Mouse (Mus musculus) lung, embryonic 14.5 days (tissue): ENCODE measurements at regions not wholly inside any gene's neighbourhood (a gene's known extent, or its start where the extent isn't known, plus 50 kb on each side); places are given as distances from the start of the nearest gene placed in this dataset.

Source experiments
- ATAC-seq: fragments of 200-750 bp; cut with Nextera tagmentation; 2 replicates; pipeline ENCODE4 v1.8.0; 2017; ENCODE audit warnings: mild to moderate bottlenecking, moderate TSS enrichment, moderate library complexity; ENCODE audit not compliant: insufficient read depth
- DNase-seq: peaks from one replicate; pipeline ENCODE4 v3.0.0-alpha.2; 2015
- H3K27ac ChIP-seq: fragments of 300-500 bp; sonication (generic); 2 replicates; pipeline ENCODE4 v1.5.1; 2014; ENCODE audit warnings: low read depth, mild to moderate bottlenecking, moderate library complexity
- H3K27me3 ChIP-seq: fragments of 300-500 bp; sonication (generic); 2 replicates; pipeline ENCODE4 v1.6.1; 2014; ENCODE audit warnings: low read length, control low read depth; ENCODE audit not compliant: insufficient read depth
- H3K36me3 ChIP-seq: fragments of 300-500 bp; sonication (generic); 2 replicates; pipeline ENCODE4 v1.6.1; 2014; ENCODE audit warnings: control low read depth; ENCODE audit not compliant: insufficient read depth
- H3K4me1 ChIP-seq: fragments of 300-500 bp; sonication (generic); 2 replicates; pipeline ENCODE4 v1.6.1; 2014; ENCODE audit warnings: antibody characterized with exemption, control low read depth; ENCODE audit not compliant: insufficient read depth
- H3K4me2 ChIP-seq: fragments of 300-500 bp; sonication (generic); 2 replicates; pipeline ENCODE4 v1.6.1; 2014; ENCODE audit warnings: mild to moderate bottlenecking
- H3K4me3 ChIP-seq: fragments of 300-500 bp; sonication (generic); 2 replicates; pipeline ENCODE4 v1.5.1; 2014; ENCODE audit warnings: low read depth, low read length
- H3K9ac ChIP-seq: fragments of 300-500 bp; sonication (generic); 2 replicates; pipeline ENCODE4 v1.6.1; 2014
- H3K9me3 ChIP-seq: fragments of 300-500 bp; sonication (generic); 2 replicates; pipeline ENCODE4 v1.6.1; 2016; ENCODE audit warnings: low read depth, low read length, control low read depth
- CTCF ChIP-seq: IDR thresholded peaks from 2 replicates; pipeline ENCODE4 v1.5.1; 2016; ENCODE audit warnings: antibody characterized with exemption, low read depth
- WGBS: fragments of 180-500 bp; shearing (Covaris S2); extraction: QIAGEN DNeasy Blood & Tissue Kit; methylation state at CpG from one replicate; pipeline ENCODE4 v1.1.7; 2014; 5-methylcytosine and 5-hydroxymethylcytosine counted together

GRCm38 (mm10) chr12:112411612-112412350, 77.5 kb upstream of the A530016L24Rik start:
- peak; percentile 70; the same call in 1 of the 2 replicates for ATAC-seq
- WGBS = 6% methylated on average over 13 of the region's 13 CpGs
- Histone ChIP-seq H3K4me2 (0 out of 2 replicates have a peak overlapping the region, but pooled peaks have one; percentile 7), H3K9ac (no peak overlapping the region), H3K36me3 (no peaks in the 10 kb centered on the region), H3K9me3 (no peaks in the 10 kb centered on the region), H3K27ac (no peak overlapping the region), H3K27me3 (no peaks in the 10 kb centered on the region), H3K4me3 (no peak overlapping the region), H3K4me1 (0 out of 2 replicates have a peak, but pooled peaks cover 6% of the 10 kb centered on the region)
- peak; percentile 59 for TF ChIP-seq CTCF
- peak; percentile 66 for DNase-seq

DNA sequence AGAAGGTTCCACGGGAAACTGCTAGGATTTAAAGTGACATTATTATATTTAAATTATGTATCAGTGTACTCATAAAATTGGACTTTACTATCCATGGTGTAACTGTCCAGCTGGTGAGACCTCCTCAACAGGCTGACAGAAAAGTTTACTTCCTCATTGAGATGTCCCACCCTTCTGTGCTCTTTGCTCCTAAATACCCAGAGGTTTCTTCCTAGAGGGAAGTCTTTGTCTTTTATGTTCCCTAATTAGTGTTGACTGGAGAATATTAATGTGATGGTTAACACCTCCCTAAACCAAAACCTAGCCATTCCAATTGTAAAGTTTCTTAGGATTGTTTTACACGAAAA, 76.9 kb upstream of the A530016L24Rik start:
- H3K4me1 ChIP-seq = 0 out of 2 replicates have a peak, but pooled peaks cover 6% of the 10 kb centered on the region
- ATAC-seq = no peak

DNA sequence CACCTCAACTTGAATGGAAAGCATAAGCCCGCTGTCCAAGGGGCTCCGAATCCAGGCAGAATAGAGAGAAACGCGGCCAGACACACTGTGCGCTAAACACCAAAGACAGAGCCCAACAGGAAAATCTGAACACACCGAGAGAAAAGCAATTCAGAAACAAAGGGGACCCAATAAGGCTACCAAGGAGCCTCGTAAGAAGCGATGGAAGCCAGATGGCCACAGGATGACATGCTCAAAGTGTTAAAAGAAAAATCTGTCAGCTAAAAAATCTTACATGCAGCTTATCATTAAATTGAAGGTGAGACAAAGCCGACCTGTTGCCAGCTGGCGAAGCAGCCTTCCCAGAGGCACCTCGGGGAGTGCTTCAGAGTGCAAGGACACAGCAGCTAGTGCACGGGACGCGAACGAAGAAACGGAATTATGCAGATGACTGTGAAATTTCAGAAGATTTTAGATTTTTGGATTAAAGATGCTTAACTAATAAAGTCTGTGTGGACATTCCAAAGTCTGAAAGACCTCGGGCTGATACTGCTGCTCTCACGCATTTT, 73.2 kb upstream of the A530016L24Rik start:
- no peak for TF ChIP-seq CTCF
- DNase-seq = no peak
- ATAC-seq = no peak
- H3K27ac ChIP-seq = no peak overlapping the region
- WGBS = 58% methylated on average over 18 of the region's 18 CpGs
- no peak overlapping the region for H3K9ac ChIP-seq
- no peak overlapping the region for H3K4me2 ChIP-seq
- no peaks in the 10 kb centered on the region for H3K27me3 ChIP-seq
- no peak overlapping the region for H3K4me3 ChIP-seq
- H3K36me3 ChIP-seq = no peaks in the 10 kb centered on the region
- H3K4me1 ChIP-seq = 0 out of 2 replicates have a peak, but pooled peaks cover 6% of the 10 kb centered on the region
- no peaks in the 10 kb centered on the region for H3K9me3 ChIP-seq

More for the DNA sequence above, 76.9 kb upstream of the A530016L24Rik start:
- no peak overlapping the region for H3K27ac ChIP-seq
- no peak for DNase-seq
- no peaks in the 10 kb centered on the region for H3K9me3 ChIP-seq
- H3K36me3 ChIP-seq = no peaks in the 10 kb centered on the region
- WGBS = 32% methylated on average over 2 of the region's 2 CpGs
- no peak overlapping the region for H3K4me3 ChIP-seq
- TF ChIP-seq CTCF = no peak
- no peak overlapping the region for H3K4me2 ChIP-seq
- H3K27me3 ChIP-seq = no peaks in the 10 kb centered on the region
- no peak overlapping the region for H3K9ac ChIP-seq

GRCm38 (mm10) chr12:112416537-112416936, 72.7 kb upstream of the A530016L24Rik start:
- Histone ChIP-seq H3K27ac (no peak overlapping the region), H3K4me3 (no peak overlapping the region), H3K9me3 (no peaks in the 10 kb centered on the region), H3K9ac (no peak overlapping the region), H3K4me2 (0 out of 2 replicates have a peak overlapping the region, but pooled peaks have one; percentile 4), H3K4me1 (0 out of 2 replicates have a peak, but pooled peaks cover 2% of the 10 kb centered on the region), H3K27me3 (no peaks in the 10 kb centered on the region), H3K36me3 (no peaks in the 10 kb centered on the region)
- no peak for DNase-seq
- no peak for ATAC-seq
- 46% methylated on average over 13 of the region's 13 CpGs for WGBS
- no peak for TF ChIP-seq CTCF

- H3K9ac ChIP-seq = no peak overlapping the region
- H3K4me3 ChIP-seq = no peak overlapping the region
- H3K4me1 ChIP-seq = no peaks in the 10 kb centered on the region
- no peaks in the 10 kb centered on the region for H3K27me3 ChIP-seq
- DNase-seq (no peak), ATAC-seq (no peak)
- H3K27ac ChIP-seq = no peak overlapping the region
- no peaks in the 10 kb centered on the region for H3K9me3 ChIP-seq
- TF ChIP-seq CTCF = no peak
- H3K4me2 ChIP-seq = no peak overlapping the region
- WGBS = 49% methylated on average over 12 of the region's 12 CpGs
- no peaks in the 10 kb centered on the region for H3K36me3 ChIP-seq
Observed at GRCm38 (mm10) chr12:112418636-112419035, 70.6 kb upstream of the A530016L24Rik start.

- H3K27ac ChIP-seq = no peak overlapping the region
- no peak for ATAC-seq
- 82% methylated on average over 9 of the region's 9 CpGs for WGBS
- H3K27me3 ChIP-seq = no peaks in the 10 kb centered on the region
- H3K4me2 ChIP-seq = no peak overlapping the region
- no peak overlapping the region for H3K4me3 ChIP-seq
- TF ChIP-seq CTCF = no peak
- H3K9me3 ChIP-seq = no peaks in the 10 kb centered on the region
- H3K9ac ChIP-seq = no peak overlapping the region
- H3K36me3 ChIP-seq = no peaks in the 10 kb centered on the region
- H3K4me1 ChIP-seq = no peaks in the 10 kb centered on the region
- no peak for DNase-seq
Observed at GRCm38 (mm10) chr12:112422177-112422576, 67.1 kb upstream of the A530016L24Rik start.

DNA sequence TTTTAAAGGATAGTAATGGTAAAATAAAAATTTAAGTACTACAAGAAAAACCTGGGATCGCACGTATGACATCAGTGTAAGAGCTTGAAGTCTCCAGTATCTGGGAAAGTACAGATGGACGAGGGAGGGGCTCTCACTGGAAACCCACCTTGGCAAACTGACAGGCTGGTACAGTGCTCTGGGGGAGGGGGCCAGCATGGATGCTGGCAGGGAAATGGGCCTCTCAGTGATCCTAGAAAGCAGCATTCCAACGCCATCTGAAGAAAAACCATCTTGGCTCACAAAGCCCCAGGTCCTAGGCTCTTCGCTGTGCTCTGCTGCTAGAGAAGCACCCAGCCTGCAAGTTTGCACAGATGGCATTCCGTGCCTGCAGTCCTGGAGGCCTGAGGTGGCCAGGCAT, 65.1 kb upstream of the A530016L24Rik start:
- no peak for TF ChIP-seq CTCF
- 87% methylated on average over 6 of the region's 6 CpGs for WGBS

More for the DNA sequence above, 65.1 kb upstream of the A530016L24Rik start:
- ATAC-seq = no peak
- Histone ChIP-seq H3K9ac (no peak overlapping the region), H3K27ac (no peak overlapping the region), H3K4me3 (no peak overlapping the region), H3K9me3 (no peaks in the 10 kb centered on the region), H3K27me3 (no peaks in the 10 kb centered on the region), H3K4me2 (no peak overlapping the region), H3K4me1 (no peaks in the 10 kb centered on the region), H3K36me3 (no peaks in the 10 kb centered on the region)
- no peak for DNase-seq
